Mouse (Mus musculus): ENCODE data around the gene Traip. TPM values are rescaled to one million over a fixed set of nuclear protein-coding genes. Genes with fewer than 3 reads are reported as not detected.

The Traip gene
- total RNA-seq (2021) = 1 to 10 TPM; 2.0 to 3.0 TPM
- long read RNA-seq, experiment 1, partial matches to known transcripts = 1 of 2 reads
- long read RNA-seq, experiment 1, other reads (novel, unspliced or antisense) = 0 of 2 reads
- long read RNA-seq, experiment 2, partial matches to known transcripts = 0 of 1 reads
- long read RNA-seq, experiment 2, other reads (novel, unspliced or antisense) = 0 of 1 reads

- DNase-seq = no peak
Measured at GRCm38 (mm10) chr9:107949922-107950235, at the start of gene Traip. Traip (plus strand) TSS chr9:107950136.

DNA sequence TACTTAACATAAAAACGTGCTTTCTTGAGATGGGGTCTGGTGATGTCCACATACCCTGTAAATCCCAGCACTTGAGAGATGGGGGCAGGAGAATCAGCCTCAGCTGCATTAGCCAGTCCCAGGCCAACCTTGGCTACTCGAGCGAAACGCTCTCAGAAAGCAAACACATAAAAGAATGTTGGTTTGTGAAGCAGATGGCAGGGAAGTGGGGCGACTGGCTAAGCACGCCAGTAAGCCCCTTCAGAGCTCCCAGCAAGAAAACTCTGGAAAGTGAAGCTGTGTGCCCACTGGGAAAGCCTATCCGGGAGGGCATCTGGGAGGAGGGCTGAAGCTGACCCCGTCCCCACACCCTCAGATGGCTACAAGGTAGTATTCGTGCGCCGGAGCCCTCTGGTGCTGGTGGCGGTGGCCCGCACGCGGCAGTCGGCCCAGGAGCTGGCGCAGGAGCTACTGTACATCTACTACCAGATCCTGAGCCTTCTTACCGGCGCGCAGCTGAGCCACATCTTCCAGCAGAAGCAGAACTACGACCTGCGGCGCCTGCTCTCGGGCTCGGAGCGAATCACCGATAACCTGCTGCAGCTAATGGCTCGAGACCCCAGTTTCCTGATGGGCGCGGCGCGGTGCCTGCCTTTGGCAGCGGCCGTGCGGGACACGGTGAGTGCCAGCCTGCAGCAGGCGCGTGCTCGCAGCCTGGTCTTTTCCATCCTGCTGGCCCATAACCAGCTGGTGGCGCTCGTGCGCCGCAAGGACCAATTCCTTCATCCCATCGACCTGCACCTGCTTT lies 48.9 kb upstream of the Traip start:
- peak; percentile 62 to 78 for DNase-seq

- no peak for DNase-seq
Measured at GRCm38 (mm10) chr9:107901627-107901914, 48.4 kb upstream of the Traip start.

DNA sequence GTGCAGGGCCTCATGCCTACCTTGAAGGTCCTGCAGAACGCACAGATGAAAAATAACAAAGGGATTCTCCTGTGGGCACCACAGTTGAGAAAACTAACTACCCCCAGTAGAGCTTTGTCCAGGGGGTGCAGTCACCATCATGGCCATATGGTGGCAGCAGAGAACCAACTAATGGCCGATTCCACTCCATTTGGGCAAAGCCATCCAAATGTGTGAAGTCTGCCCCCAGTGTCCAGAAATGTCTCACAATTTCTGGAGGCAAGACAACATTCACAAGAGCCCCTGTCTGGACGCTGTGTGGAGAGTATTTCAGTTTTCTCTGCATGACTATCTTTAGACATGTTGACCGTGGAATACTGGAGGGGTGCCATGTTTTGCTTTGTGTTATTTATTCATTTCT lies 45.2 kb upstream of the Traip start:
- peak; percentile 87 to 89 for DNase-seq

DNA sequence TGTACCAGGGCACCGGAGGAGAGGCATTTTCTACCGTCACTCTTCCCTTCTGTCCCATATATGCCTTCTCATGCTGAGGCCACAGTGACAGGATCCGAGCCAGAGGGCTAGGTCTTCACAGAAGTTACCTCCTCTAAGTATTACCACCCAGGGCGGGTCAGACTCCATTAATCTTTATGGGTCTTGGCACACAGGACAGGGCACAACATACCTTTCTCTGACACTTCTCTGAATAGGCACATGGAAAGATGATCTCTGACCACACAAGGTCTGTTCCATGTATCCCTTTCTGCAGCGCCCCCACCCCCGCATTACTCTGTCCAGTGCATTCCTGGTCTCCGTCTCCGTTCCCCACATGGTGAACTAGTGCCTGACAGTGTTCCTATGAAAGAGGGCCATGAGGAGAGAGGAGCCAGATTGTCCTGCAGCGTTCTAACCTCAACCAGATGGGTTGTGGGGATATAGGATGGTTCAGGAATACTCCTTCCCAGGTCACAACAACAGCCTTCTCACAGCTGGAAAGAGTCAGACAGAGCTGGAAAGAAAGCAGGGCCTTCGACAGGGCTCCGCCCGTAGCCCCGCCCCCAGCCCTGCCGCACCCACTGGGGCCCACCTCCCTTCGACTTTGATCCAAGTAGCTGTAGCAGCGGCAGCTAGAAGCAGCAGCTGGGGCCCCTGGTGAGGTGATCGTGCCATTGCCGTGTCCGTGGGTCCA lies 43.5 kb upstream of the Traip start, which contains the start of gene Mst1r:
TSS of gene Mst1r (plus strand) at position 622 of the 715 bp plus-strand sequence.
- peak; percentile 89 to 94 for DNase-seq

GRCm38 (mm10) chr9:107906967-107907800 lies 42.8 kb upstream of the Traip start:
- peak; percentile 15 to 25 for DNase-seq

DNA sequence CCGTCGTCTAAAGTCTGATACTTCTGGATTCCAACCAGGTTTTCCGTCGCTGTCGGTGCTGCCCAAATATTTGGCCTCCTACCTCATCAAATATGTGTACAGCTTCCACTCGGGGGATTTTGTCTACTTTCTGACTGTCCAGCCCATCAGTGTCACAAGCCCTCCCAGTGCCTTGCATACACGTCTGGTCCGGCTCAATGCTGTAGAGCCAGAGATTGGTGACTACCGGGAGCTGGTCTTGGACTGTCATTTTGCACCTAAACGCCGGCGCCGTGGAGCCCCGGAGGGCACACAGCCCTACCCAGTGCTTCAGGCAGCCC lies 42.2 kb upstream of the Traip start:
- peak in 1 of 2 experiments; percentile 17 for DNase-seq

DNA sequence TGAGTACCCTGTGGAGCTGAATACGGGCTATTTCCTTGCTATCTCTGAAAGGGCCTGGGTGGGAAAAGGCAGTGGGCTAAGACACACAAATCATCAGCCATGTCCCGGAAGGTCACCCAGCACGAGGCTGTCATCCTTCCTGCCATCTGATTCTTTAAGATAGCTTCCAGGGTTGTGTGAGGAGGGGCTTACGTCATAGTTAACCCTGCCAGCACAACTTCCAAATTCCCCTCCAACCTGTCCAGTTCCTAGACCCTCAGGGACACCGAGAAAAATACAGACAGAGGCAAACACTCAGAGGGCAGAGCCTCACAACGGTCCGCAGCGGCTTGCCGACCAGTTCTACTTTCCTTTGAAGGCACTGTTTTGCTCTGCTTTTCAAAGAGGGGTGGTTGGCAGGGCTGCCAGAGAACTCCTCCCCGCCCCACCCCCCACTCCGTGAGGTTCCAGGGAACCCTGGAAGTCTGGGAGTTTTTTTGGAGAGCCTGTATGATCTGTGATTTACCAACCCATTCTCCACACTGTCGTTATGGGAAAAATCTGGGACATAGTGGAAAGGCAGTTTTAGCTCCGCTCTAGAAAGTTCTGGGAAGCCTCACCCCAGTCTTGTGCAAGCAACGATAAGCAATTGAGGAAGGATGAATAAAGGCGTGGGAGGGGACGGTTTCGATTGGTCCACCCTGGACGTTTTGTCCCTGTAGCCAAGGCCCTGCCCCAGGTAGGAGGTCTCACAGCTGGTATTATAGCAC lies 41.4 kb upstream of the Traip start:
- peak; percentile 59 to 63 for DNase-seq

GRCm38 (mm10) chr9:107910025-107910769 lies 39.7 kb upstream of the Traip start:
- peak in 1 of 2 experiments; percentile 26 for DNase-seq

DNA sequence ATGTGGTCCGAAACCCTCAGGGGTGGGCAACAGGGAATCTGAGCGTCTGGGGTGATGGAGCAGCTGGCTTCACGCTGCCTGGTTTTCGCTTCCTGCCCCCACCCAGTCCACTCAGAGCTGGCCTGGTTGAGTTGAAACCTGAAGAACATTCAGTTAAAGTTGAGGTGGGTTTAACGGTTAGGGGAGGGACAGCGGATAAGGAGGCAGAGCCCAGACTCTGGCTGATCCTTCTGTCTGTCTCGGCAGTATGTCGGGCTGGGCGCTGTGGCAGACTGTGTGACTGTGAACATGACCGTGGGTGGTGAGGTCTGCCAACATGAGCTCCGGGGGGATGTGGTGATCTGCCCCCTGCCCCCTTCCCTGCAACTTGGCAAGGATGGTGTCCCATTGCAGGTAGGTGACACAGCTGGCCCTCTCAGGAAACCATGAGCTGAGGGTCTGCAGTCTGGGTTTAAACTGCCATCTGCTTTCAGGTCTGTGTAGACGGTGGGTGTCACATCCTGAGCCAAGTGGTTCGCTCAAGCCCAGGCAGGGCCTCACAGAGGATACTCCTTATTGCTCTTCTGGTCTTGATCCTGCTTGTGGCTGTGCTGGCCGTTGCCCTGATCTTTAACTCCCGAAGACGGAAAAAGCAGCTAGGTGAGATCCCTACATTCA lies 35.0 kb upstream of the Traip start:
- DNase-seq = no peak

DNA sequence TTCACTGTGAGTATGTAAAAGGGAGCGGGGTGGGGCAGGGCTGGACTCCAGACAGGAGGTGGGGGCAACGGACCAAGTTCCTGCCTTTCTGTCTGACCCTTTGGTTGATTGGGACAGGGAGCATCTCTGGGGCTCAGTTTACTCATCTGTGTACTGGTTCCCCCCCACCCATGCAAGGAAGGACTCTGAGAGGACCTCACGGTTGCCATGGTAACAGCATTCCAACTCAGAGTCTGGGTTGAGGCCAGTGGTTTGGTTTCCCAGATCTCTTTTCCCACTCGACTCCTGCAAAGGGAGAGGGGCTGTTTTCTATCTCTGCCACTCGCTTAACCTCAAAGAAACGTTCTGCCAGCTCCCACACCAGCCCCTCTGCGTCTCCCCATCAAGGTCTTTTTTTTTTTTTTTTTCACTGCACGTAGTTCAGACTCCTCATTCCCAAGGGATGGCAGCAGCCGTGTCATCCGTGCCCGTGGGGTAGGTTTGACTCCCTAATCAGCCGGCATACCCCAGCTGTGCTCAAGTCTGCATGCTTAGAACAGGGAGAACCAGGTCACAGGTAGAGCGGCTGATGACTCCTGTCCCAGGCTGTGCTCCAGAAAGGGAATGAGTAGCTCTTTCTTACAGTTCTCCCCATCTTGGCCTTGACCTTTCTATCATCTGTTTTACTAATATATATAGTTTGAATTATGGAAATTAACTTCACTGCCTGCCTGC lies 31.9 kb upstream of the Traip start:
- DNase-seq = peak in 1 of 2 experiments; percentile 19

- DNase-seq = no peak
Measured at GRCm38 (mm10) chr9:107918884-107919283, 31.1 kb upstream of the Traip start.

- no peak for DNase-seq
Measured at GRCm38 (mm10) chr9:107919441-107919840, 30.5 kb upstream of the Traip start.

DNA sequence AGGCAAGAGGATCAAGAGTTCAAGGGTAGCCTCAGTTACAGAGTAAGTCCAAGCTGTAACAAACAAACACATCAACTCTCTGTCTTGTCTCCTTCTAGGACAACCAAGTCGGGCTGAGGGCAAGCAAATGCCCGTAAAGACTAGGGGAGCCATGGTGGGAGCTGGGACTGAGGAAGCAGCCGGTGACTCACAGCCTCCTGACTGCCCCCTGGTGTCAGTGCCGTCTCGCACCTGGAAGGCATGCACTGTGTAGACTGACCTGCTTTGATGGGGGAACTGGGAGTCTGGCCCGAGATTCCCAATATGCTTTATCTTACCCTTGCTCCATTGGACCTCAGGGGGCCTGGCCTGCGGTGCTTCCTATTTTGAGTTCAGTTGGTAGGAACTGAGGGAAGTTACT lies 26.9 kb upstream of the Traip start:
- DNase-seq = peak; percentile 65 to 74

DNA sequence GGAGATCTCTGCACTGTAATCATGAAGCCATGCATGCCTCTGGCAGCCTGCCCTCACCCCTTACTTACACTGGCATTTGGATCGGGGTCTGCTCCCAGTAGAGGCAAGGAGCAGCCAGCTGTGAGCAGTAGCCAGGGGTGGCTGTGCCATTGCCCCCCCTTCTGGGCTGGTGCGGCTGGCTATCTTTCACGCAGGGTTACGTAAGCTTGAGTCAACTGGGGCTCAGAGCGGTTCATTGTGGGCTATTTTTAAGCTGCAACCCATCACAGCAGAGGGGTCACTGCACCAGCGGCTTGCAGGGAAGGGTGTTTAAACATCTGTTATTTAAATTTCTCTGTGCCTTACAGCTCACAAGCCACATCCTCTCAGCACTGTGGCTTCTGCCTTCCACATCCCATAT lies 26.0 kb upstream of the Traip start:
- peak in 1 of 2 experiments; percentile 48 for DNase-seq

DNA sequence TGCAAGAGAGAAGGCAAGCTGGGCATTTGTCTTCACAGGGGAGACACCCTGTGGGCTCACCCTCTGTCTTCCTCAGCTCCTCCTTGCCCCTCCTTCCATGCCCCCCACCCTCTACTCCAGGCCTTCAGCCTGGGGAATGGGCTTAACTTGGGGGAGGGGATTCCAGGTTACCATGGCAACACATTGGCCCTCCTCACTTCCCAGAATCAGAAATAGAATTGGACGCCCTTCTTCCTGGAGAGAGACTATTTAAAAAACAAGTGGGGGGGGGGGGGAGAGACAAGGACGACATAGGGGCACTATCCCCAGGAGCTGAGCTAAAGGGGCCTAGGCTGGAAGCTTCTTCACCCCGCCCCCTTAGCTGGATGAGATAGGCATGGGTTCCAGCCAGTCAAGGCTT lies 24.7 kb upstream of the Traip start:
- no peak for DNase-seq

DNA sequence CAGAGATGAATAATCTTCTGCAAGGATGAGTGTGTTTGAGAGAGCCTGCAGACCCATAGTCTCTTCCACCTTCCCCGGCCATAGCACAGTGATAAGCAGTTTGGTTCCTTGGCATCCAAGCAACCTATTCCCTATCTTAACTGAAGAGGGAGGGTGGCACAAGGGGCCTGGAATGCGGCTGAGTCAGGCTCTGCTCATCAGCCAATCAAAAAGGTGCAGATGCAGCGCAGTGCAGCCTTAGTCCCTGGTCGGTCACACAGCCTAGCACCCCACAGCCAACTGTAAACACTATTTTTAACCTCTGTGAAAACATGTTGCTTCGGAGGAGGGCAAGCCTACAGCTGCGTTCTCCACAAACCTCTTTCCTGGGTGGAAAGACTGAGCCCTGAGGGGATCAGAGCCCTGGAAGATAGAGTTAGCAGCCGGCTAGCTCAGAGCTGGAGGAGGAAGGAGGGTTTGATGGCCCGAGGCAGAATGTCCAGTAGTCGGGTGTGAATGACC lies 23.0 kb upstream of the Traip start:
- no peak for DNase-seq

- no peak for DNase-seq
Measured at GRCm38 (mm10) chr9:107927749-107928148, 22.2 kb upstream of the Traip start.

- no peak for DNase-seq
Measured at GRCm38 (mm10) chr9:107928169-107928568, 21.8 kb upstream of the Traip start, which contains the start of gene Actl11. Actl11 (plus strand) TSS chr9:107928469.

DNA sequence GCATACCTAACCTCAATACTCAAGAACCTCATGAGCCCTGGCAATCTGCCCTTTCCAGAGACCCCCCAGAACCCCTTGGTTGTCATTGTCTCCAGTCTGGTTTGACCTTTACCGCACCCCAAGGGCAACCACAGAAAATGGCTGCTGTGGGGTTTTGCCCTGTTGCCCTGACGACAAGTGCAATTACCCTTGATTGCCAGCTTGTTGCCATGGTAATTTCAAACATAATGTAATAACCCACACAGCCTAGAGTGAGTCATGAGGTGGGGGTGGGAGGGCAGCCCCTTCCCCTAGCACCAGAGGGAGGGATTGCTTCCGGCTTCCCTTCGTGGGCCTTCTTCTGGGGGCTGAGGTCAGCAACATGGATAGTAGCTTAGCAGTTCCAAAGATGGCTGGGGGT lies 17.7 kb upstream of the Traip start:
- no peak for DNase-seq

All from adrenal gland, postnatal 36 days (tissue).